Mouse (Mus musculus) MEL (cell line): ENCODE results near the gene Mmp21.

Experiments used
- CTCF ChIP-seq, 3 experiments: IDR thresholded peaks in 2 of 3; conservative IDR thresholded peaks in 1 of 3; 2 replicates each; pipeline ENCODE4 v1.5.1; 2011 to 2012; ENCODE audit warnings: low read length in 3 of 3, low read depth in 2 of 3, mild to moderate bottlenecking in 2 of 3, improper control_type of control experiment in 1 of 3, inconsistent platforms in 1 of 3, mixed read lengths in 1 of 3, moderate library complexity in 1 of 3; ENCODE audit not compliant: control insufficient read depth in 1 of 3, insufficient read depth in 1 of 3, poor library complexity in 1 of 3, severe bottlenecking in 1 of 3
- EP300 ChIP-seq, 2 experiments: IDR thresholded peaks; 2 replicates each; pipeline ENCODE4 v1.6.1; 2011; ENCODE audit warnings: improper control_type of control experiment in 2 of 2, low read length in 2 of 2, low read depth in 1 of 2, mild to moderate bottlenecking in 1 of 2
- GABPA ChIP-seq: IDR thresholded peaks from 2 replicates; pipeline ENCODE4 v1.6.1; 2012; ENCODE audit warnings: low read depth, mild to moderate bottlenecking, inconsistent platforms, low read length, improper control_type of control experiment, moderate library complexity
- HCFC1 ChIP-seq: IDR thresholded peaks from 2 replicates; pipeline ENCODE4 v1.6.1; 2012; ENCODE audit warnings: low read depth, mild to moderate bottlenecking, inconsistent platforms, low read length, improper control_type of control experiment, moderate library complexity
- MAZ ChIP-seq: IDR thresholded peaks from 2 replicates; pipeline ENCODE4 v1.6.1; 2012; ENCODE audit warnings: low read depth, mild to moderate bottlenecking, inconsistent platforms, low read length, improper control_type of control experiment
- MEF2A ChIP-seq: IDR thresholded peaks from 2 replicates; pipeline ENCODE4 v1.6.1; 2014; ENCODE audit warnings: low read depth, mild to moderate bottlenecking, inconsistent platforms, low read length, improper control_type of control experiment; ENCODE audit not compliant: poor library complexity, insufficient replicate concordance, severe bottlenecking; ENCODE audit errors: extremely low read depth
- NRF1 ChIP-seq: IDR thresholded peaks from 2 replicates; pipeline ENCODE4 v1.6.1; 2014; ENCODE audit warnings: low read depth, mild to moderate bottlenecking, inconsistent platforms, low read length, improper control_type of control experiment, moderate library complexity; ENCODE audit not compliant: poor library complexity, insufficient read depth, severe bottlenecking
- TAL1 ChIP-seq: IDR thresholded peaks from 2 replicates; pipeline ENCODE4 v1.6.1; 2012; ENCODE audit warnings: mild to moderate bottlenecking, inconsistent platforms, low read length, moderate library complexity, mixed read lengths
- ZNF384 ChIP-seq: IDR thresholded peaks from 2 replicates; pipeline ENCODE4 v1.6.1; 2012; ENCODE audit warnings: low read depth, mild to moderate bottlenecking, inconsistent platforms, low read length, improper control_type of control experiment

GRCm38 (mm10) chr7:133679439-133679838, 422 bp downstream of the Mmp21 start:
- TF ChIP-seq CTCF (IDR thresholded peaks at IDR 0.05 in 2 of 3, conservative IDR thresholded peaks at IDR 0.05 in 1 of 3; ENCODE audit: control insufficient read depth in 1 of 3, insufficient read depth in 1 of 3, low read depth in 2 of 3, low read length in 3 of 3, poor library complexity in 1 of 3, severe bottlenecking in 1 of 3): no peak
- no peak for TF ChIP-seq MEF2A
- TF ChIP-seq GABPA: no peak
- no peak for TF ChIP-seq HCFC1
- no peak for TF ChIP-seq EP300 (IDR thresholded peaks at IDR 0.05; ENCODE audit: low read depth in 1 of 2, low read length in 2 of 2)
- TF ChIP-seq ZNF384: no peak
- no peak for TF ChIP-seq NRF1
- TF ChIP-seq MAZ: no peak
- no peak for TF ChIP-seq TAL1
